Mouse (Mus musculus): ENCODE data around the gene Anxa11.
"Not testable (repeated sequence)": the region's sequence is repeated elsewhere in the genome, so short reads cannot be mapped to it uniquely, and the experiment has no call there.

Gene Anxa11

GRCm38 (mm10) chr14:25867834-25868233 lies 25.9 kb downstream of the Anxa11 start:
- in situ Hi-C loops (cut with MboI; ENCODE audit: low sequenced_read_pairs), result no loop called here

GRCm38 (mm10) chr14:25868706-25869105 lies 26.8 kb downstream of the Anxa11 start:
- in situ Hi-C loops (cut with MboI; ENCODE audit: low sequenced_read_pairs), result no loop called here

GRCm38 (mm10) chr14:25869135-25869878 lies 27.4 kb downstream of the Anxa11 start:
- in situ Hi-C loops (cut with MboI; ENCODE audit: low sequenced_read_pairs), result no loop called here

GRCm38 (mm10) chr14:25872461-25873415 lies 30.8 kb downstream of the Anxa11 start:
- in situ Hi-C loops (cut with MboI; ENCODE audit: low sequenced_read_pairs), result no loop called here

GRCm38 (mm10) chr14:25876640-25877039 lies 34.7 kb downstream of the Anxa11 start:
- in situ Hi-C loops (cut with MboI; ENCODE audit: low sequenced_read_pairs), result not testable (repeated sequence)

GRCm38 (mm10) chr14:25881769-25882168 lies 39.8 kb downstream of the Anxa11 start:
- in situ Hi-C loops (cut with MboI; ENCODE audit: low sequenced_read_pairs), result not testable (repeated sequence)

GRCm38 (mm10) chr14:25885886-25886285 lies 43.9 kb downstream of the Anxa11 start:
- in situ Hi-C loops (cut with MboI; ENCODE audit: low sequenced_read_pairs), result not testable (repeated sequence)

- in situ Hi-C loops (cut with MboI; ENCODE audit: low sequenced_read_pairs), result not testable (repeated sequence)
These were observed 52.6 kb downstream of the Anxa11 start for GRCm38 (mm10) chr14:25894566-25894965.

- in situ Hi-C loops (cut with MboI; ENCODE audit: low sequenced_read_pairs), result not testable (repeated sequence)
These were observed 53.7 kb downstream of the Anxa11 start for GRCm38 (mm10) chr14:25895686-25896085.

GRCm38 (mm10) chr14:25903000-25903399 lies 61.0 kb downstream of the Anxa11 start, which contains the start of gene Plac9a:
Gene Plac9a, minus strand, starts transcription at chr14:25903100.
- in situ Hi-C loops (cut with MboI; ENCODE audit: low sequenced_read_pairs), result not testable (repeated sequence)

GRCm38 (mm10) chr14:25905243-25905642 lies 63.3 kb downstream of the Anxa11 start:
- in situ Hi-C loops (cut with MboI; ENCODE audit: low sequenced_read_pairs), result not testable (repeated sequence)

- in situ Hi-C loops (cut with MboI; ENCODE audit: low sequenced_read_pairs), result not testable (repeated sequence)
These were observed 65.3 kb downstream of the Anxa11 start for GRCm38 (mm10) chr14:25907272-25907671.

GRCm38 (mm10) chr14:25908976-25909375 lies 67.0 kb downstream of the Anxa11 start:
- in situ Hi-C loops (cut with MboI; ENCODE audit: low sequenced_read_pairs), result not testable (repeated sequence)

GRCm38 (mm10) chr14:25918427-25919170 lies 76.6 kb downstream of the Anxa11 start:
- in situ Hi-C loops (cut with MboI; ENCODE audit: low sequenced_read_pairs), result not testable (repeated sequence)

- in situ Hi-C loops (cut with MboI; ENCODE audit: low sequenced_read_pairs), result not testable (repeated sequence)
These were observed 85.0 kb downstream of the Anxa11 start for GRCm38 (mm10) chr14:25926814-25927561.

- in situ Hi-C loops (cut with MboI; ENCODE audit: low sequenced_read_pairs), result not testable (repeated sequence)
These were observed 85.6 kb downstream of the Anxa11 start, which contains the start of gene Tmem254a for GRCm38 (mm10) chr14:25927562-25927881. Gene Tmem254a, minus strand, starts transcription at chr14:25927672.
